28 mouse cellular contexts compared by ENCODE assay signal in genomic region chr7:121767900-121768299, GRCm38 (mm10). TPM values are rescaled to one million over a fixed set of nuclear protein-coding genes. Genes with fewer than 3 reads are reported as not detected.
A peak's percentile ranks its signal among the peaks of the same experiment; 100 is the strongest.
DNase-seq lines count a peak whose midpoint lies in the region; TF ChIP-seq lines count a peak whose summit lies in the region.
"Had no signal": no experiment of that assay in that cellular context is flagged by ENCODE, and none has a peak within 500 bp of the region (broad histone marks: within the 10 kb centered on the region; RNA-seq: fewer than 3 reads in every experiment).

No protein-coding gene starts in this region.

- peak; percentile 3 for DNase-seq in liver, adult 2 months (ENCODE audit: extremely low read depth, low read depth, low spot score)
- no peak for DNase-seq in liver
- peak; percentile 23 to 71 for DNase-seq in lung, adult 18-20 months
- peak; percentile 38 for DNase-seq in lung, postnatal 14 days
- DNase-seq in right cerebral cortex, postnatal 10 days (ENCODE audit: low spot score in 2 of 2): no peak
- no peak for DNase-seq in cerebellum, postnatal 10 days
- no peak for DNase-seq in kidney, adult 2 months
- DNase-seq: adrenal gland, adult 2 months; B cell, adult 2 months; cerebellum, adult 2 months; cerebellum, postnatal 36 days; gastrocnemius, postnatal 10 days; kidney, adult 9 months; kidney, postnatal 14 days; layer of hippocampus, adult 9-11 months; midbrain, embryonic 14.5 days; right cerebral cortex, postnatal 14 days had no signal

- no peak for TF ChIP-seq CTCF in liver, adult 2 months (IDR thresholded peaks at IDR 0.05; ENCODE audit: low read depth, low read length)
- no peak for TF ChIP-seq CTCF in kidney, adult 2 months (conservative IDR thresholded peaks at IDR 0.05; ENCODE audit: insufficient read depth, insufficient read length, low read depth, low read length)

- TF ChIP-seq POLR2A in liver, adult 2 months (IDR thresholded peaks at IDR 0.05; ENCODE audit: extremely low read depth, insufficient read depth, low read length): no peak
- TF ChIP-seq POLR2A in kidney, adult 2 months (IDR thresholded peaks at IDR 0.05; ENCODE audit: low read depth, low read length): no peak

- no peak overlapping the region for H3K4me3 ChIP-seq in liver, adult 2 months (ENCODE audit: insufficient read depth, low read depth, low read length)
- H3K4me3 ChIP-seq in kidney, adult 2 months (ENCODE audit: insufficient read depth, low read depth, low read length): no peak overlapping the region
- H3K4me3 ChIP-seq: forebrain, embryonic 13.5 days; heart, embryonic 15.5 days; limb, embryonic 10.5 days; limb, embryonic 15.5 days; liver, embryonic 15.5 days had no signal

- H3K36me3 ChIP-seq in liver, adult 2 months (ENCODE audit: control insufficient read depth, insufficient read depth, low read length): no peaks in the 10 kb centered on the region
- H3K36me3 ChIP-seq in kidney, adult 2 months (ENCODE audit: control insufficient read depth, insufficient read depth, low read length): no peaks in the 10 kb centered on the region
- H3K36me3 ChIP-seq: heart, embryonic 15.5 days; limb, embryonic 10.5 days; limb, embryonic 15.5 days; liver, embryonic 15.5 days had no signal

- no peak overlapping the region for H3K9ac ChIP-seq in liver, adult 2 months (ENCODE audit: low read depth, low read length)
- H3K9ac ChIP-seq: forebrain, embryonic 13.5 days; heart, embryonic 15.5 days; limb, embryonic 15.5 days; liver, embryonic 15.5 days had no signal

- H3K27ac ChIP-seq in liver, adult 2 months (replicated peaks; ENCODE audit: insufficient read depth, low read depth, low read length): no peak overlapping the region
- no peak overlapping the region for H3K27ac ChIP-seq in kidney, adult 2 months (ENCODE audit: insufficient read depth, low read depth, low read length)
- H3K27ac ChIP-seq: forebrain, embryonic 13.5 days; heart, embryonic 15.5 days; limb, embryonic 10.5 days; limb, embryonic 15.5 days; liver, embryonic 15.5 days; macrophage had no signal

- no peaks in the 10 kb centered on the region for H3K79me2 ChIP-seq in liver, adult 2 months (ENCODE audit: control insufficient read depth, insufficient read depth, low read length)

- WGBS in liver, adult 2 months: 63% methylated on average over 3 of the region's 3 CpGs
- WGBS in kidney, adult 2 months: 70% methylated on average over 3 of the region's 3 CpGs

- H3K4me1 ChIP-seq in liver, adult 2 months (ENCODE audit: control insufficient read depth, insufficient read depth, low read length): no peaks in the 10 kb centered on the region
- no peaks in the 10 kb centered on the region for H3K4me1 ChIP-seq in kidney, adult 2 months (ENCODE audit: control insufficient read depth, insufficient read depth, low read length)
- H3K4me1 ChIP-seq: forebrain, embryonic 13.5 days; heart, embryonic 15.5 days; limb, embryonic 10.5 days; limb, embryonic 15.5 days; liver, embryonic 15.5 days had no signal

- H3K27me3 ChIP-seq in liver, adult 2 months (ENCODE audit: control insufficient read depth, insufficient read depth, low read length): 0 out of 2 replicates have a peak, but pooled peaks cover 6% of the 10 kb centered on the region
- no peaks in the 10 kb centered on the region for H3K27me3 ChIP-seq in kidney, adult 2 months (replicated peaks; ENCODE audit: control insufficient read depth, insufficient read depth, low read length)
- H3K27me3 ChIP-seq: forebrain, embryonic 13.5 days; heart, embryonic 15.5 days; limb, embryonic 15.5 days; liver, embryonic 15.5 days had no signal

RNA-seq across cellular contexts. Expression of gene Scnn1g, which starts 33.6 kb away (rescaled TPM):
- total RNA-seq in liver, adult 2 months (2014; rRNA removed): not detected in 2 replicates
- polyA plus RNA-seq in liver, adult 2 months (2012; rRNA removed): not detected in 2 replicates
- polyA plus RNA-seq in kidney, adult 2 months (2012; rRNA removed): 34.8 and 35.1 TPM in 2 replicates
- total RNA-seq: gastrocnemius, postnatal 10 days; megakaryocyte-erythroid progenitor cell, adult 5-6 weeks had no signal
- polyA plus RNA-seq: forebrain, embryonic 13.5 days; hindbrain, embryonic 16.5 days; intestine, embryonic 14.5 days; limb, embryonic 10.5 days; liver, embryonic 15.5 days; macrophage; midbrain, embryonic 14.5 days; neural tube, embryonic 14.5 days; small intestine, adult 2 months had no signal

Comparison
In these comparisons a context has a peak if more than half of its experiments do, and no peak if none do; other contexts are left out.
1. DNase-seq: peak in liver, adult 2 months (single experiment), lung, adult 18-20 months (2 of 2) and lung, postnatal 14 days (single experiment); none in liver (single experiment), right cerebral cortex, postnatal 10 days (0 of 2), cerebellum, postnatal 10 days (0 of 2) and kidney, adult 2 months (single experiment).
2. RNA of gene Scnn1g, which starts 33.6 kb away (polyA plus RNA-seq): 34.8 to 35.1 TPM in kidney, adult 2 months; not detected in liver, adult 2 months; every median in the first group is over 10 times any median in the second.